Mouse (Mus musculus): ENCODE results near the gene Cpne5.

DNA sequence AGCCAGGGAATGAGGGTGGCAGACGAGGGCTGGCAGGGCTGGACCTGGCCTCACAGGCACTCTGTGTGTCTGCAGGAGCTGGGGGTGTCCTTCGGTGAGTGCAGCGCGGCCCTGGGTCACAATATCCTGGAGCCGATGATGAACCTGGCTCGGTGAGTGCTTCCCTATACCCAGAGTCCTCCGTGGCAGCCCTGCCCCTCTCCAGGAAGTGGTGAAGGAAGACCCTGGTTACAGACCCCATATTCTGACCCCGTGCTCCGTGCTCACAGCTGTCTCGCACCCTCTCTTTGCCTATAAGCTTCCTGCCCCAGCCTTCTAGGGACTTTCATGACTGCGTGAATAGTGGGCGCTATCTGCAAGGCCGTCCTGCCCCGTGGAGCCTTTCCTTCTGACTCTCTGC is 90.7 kb downstream of the Cpne5 start:
- no peak for TF ChIP-seq CTCF (IDR thresholded peaks at IDR 0.05; ENCODE audit: control insufficient read depth, insufficient read depth, insufficient read length)
- TF ChIP-seq MYOG (IDR thresholded peaks at IDR 0.05; ENCODE audit: control insufficient read depth, extremely low read depth, insufficient read length): no peak
- no peak for TF ChIP-seq FOSL1 (IDR thresholded peaks at IDR 0.05; ENCODE audit: insufficient read depth, low read length, poor library complexity, severe bottlenecking)

All from C2C12 (cell line).